Comparison of ENCODE assay signal across 8 mouse cellular contexts in genomic region chr16:37869470-37870231, GRCm38 (mm10). TPM values are rescaled to one million over a fixed set of nuclear protein-coding genes. Genes with fewer than 3 reads are reported as not detected.
DNase-seq lines count a peak whose midpoint lies in the region; ATAC-seq and TF ChIP-seq lines count a peak whose summit lies in the region.

No protein-coding gene starts in this region.

- H3K4me3 ChIP-seq in layer of hippocampus, adult 2 months: peak overlapping the region; percentile 77
- peak overlapping the region; percentile 97 for H3K4me3 ChIP-seq in hindbrain, embryonic 12.5 days

- H3K27ac ChIP-seq in layer of hippocampus, adult 2 months: peak overlapping the region; percentile 100
- peak overlapping the region; percentile 100 for H3K27ac ChIP-seq in hindbrain, embryonic 12.5 days

- H3K4me2 ChIP-seq in hindbrain, embryonic 12.5 days (replicated peaks): peak overlapping the region; percentile 66

- intact Hi-C loops in left cerebral cortex, postnatal 36 days (cut with DNase I): loop anchor here (1.0 to 5.0 kb wide), 4 partner anchors 57 to 219 kb away; partner anchors contain the start of gene Gsk3b

- peaks cover 25% of the 10 kb centered on the region for H3K4me1 ChIP-seq in hindbrain, embryonic 12.5 days

- H3K27me3 ChIP-seq in hindbrain, embryonic 12.5 days: no peaks in the 10 kb centered on the region

- H3K9me3 ChIP-seq in hindbrain, embryonic 12.5 days (replicated peaks): no peaks in the 10 kb centered on the region

- 33% methylated on average over 4 of the region's 4 CpGs for WGBS in hindbrain, embryonic 12.5 days

- no peak for ATAC-seq in hindbrain, embryonic 12.5 days (ENCODE audit: low FRiP score)
- ATAC-seq in megakaryocyte progenitor cell, adult 5-6 weeks (replicated peaks; ENCODE audit: poor library complexity): peak; percentile 45

- DNase-seq in layer of hippocampus, adult 2 months (ENCODE audit: low spot score in 2 of 2): no peak
- DNase-seq in layer of hippocampus, postnatal 25 days (ENCODE audit: extremely low spot score in 1 of 2, low spot score in 1 of 2): no peak
- peak; percentile 18 for DNase-seq in brain, adult 2 months (ENCODE audit: low read depth, low spot score)
- DNase-seq in right cerebral cortex, postnatal 4 days: no peak
- no peak for DNase-seq in left cerebral cortex, postnatal 36 days (ENCODE audit: low spot score in 2 of 2)
- no peak for DNase-seq in urinary bladder, adult 18-20 months (ENCODE audit: low spot score in 2 of 2)

- TF ChIP-seq CTCF in layer of hippocampus, adult 2 months (conservative IDR thresholded peaks at IDR 0.05): peak; percentile 37; the same call in 1 of the 2 replicates

- no peaks in the 10 kb centered on the region for H3K36me3 ChIP-seq in hindbrain, embryonic 12.5 days

- H3K9ac ChIP-seq in hindbrain, embryonic 12.5 days: peak overlapping the region; percentile 99

RNA-seq across cellular contexts. Expression of gene Lrrc58, which starts 1.5 kb away (rescaled TPM):
- total RNA-seq in layer of hippocampus, adult 2 months (2021): 100 to 1,000 TPM in 1 of 2 experiments, 10 to 100 TPM in 1; 97.2 to 102 TPM
- 100 to 1,000 TPM; 102 to 104 TPM for total RNA-seq in layer of hippocampus, postnatal 25 days (2021)
- polyA plus RNA-seq in hindbrain, embryonic 12.5 days (2016; fragmentation: Nextera tagmentation; extraction: Ambion mirVana): 65.8 and 72.1 TPM in 2 replicates
- total RNA-seq in megakaryocyte progenitor cell, adult 5-6 weeks (2015): 68.5 and 75.3 TPM in 2 replicates
- total RNA-seq in megakaryocyte progenitor cell, adult 5-6 weeks (2017): 43.7 and 47.3 TPM in 2 replicates
- 100 to 1,000 TPM in 1 of 2 experiments, 10 to 100 TPM in 1; 97.3 to 105 TPM for total RNA-seq in left cerebral cortex, postnatal 36 days (2021)

RNA-seq across cellular contexts. Expression of gene Gm36028, which starts 8.7 kb away (rescaled TPM):
- not detected for total RNA-seq in layer of hippocampus, adult 2 months (2021)
- total RNA-seq in layer of hippocampus, postnatal 25 days (2021): not detected
- polyA plus RNA-seq in hindbrain, embryonic 12.5 days (2016; fragmentation: Nextera tagmentation; extraction: Ambion mirVana): 0.26 TPM in 1 of 2 replicates, not detected in the other
- not detected in 2 replicates for total RNA-seq in megakaryocyte progenitor cell, adult 5-6 weeks (2015)
- 0.50 TPM in 1 of 2 replicates, not detected in the other for total RNA-seq in megakaryocyte progenitor cell, adult 5-6 weeks (2017)
- total RNA-seq in left cerebral cortex, postnatal 36 days (2021): not detected

RNA-seq across cellular contexts. Expression of gene Gpr156, which starts 46.6 kb away (rescaled TPM):
- under 1 TPM; 0.74 to 0.81 TPM for total RNA-seq in layer of hippocampus, adult 2 months (2021)
- under 1 TPM; 0.76 to 0.77 TPM for total RNA-seq in layer of hippocampus, postnatal 25 days (2021)
- polyA plus RNA-seq in hindbrain, embryonic 12.5 days (2016; fragmentation: Nextera tagmentation; extraction: Ambion mirVana): 5.4 and 5.6 TPM in 2 replicates
- total RNA-seq in megakaryocyte progenitor cell, adult 5-6 weeks (2015): not detected in 2 replicates
- not detected in 2 replicates for total RNA-seq in megakaryocyte progenitor cell, adult 5-6 weeks (2017)
- under 1 TPM; 0.39 to 0.54 TPM for total RNA-seq in left cerebral cortex, postnatal 36 days (2021)
